ENCODE assay signal across 13 mouse cellular contexts in the genomic region with DNA sequence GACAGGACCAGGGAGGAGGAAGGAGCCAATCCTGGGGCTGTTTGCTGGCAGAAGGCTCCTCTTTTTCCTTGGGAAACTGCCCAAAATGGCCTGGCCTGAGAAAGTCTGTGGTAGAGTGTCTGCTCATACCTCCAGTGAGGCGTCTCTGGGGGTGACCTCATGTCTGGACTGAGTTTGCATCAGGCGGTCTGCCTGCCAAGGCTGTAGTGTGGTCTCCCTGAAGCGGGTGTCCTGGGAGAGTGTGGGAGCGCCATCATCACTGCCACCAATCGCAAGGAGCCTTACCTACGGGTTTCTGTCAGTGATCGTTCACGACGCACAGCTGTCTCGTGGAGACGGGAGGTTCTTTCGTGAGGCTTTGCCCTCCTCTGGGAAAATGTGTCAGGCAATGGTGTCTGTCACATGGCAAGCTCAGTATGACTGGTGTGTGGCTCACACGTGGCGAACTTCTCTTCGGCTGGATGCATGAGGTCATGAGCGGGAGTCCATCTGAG. TPM values are rescaled to one million over a fixed set of nuclear protein-coding genes. Genes with fewer than 3 reads are reported as not detected.
A peak's percentile ranks its signal among the peaks of the same experiment; 100 is the strongest.
DNase-seq lines count a peak whose midpoint lies in the region; ATAC-seq and TF ChIP-seq lines count a peak whose summit lies in the region.
"Had no signal": no experiment of that assay in that cellular context is flagged by ENCODE, and none has a peak within 500 bp of the region (broad histone marks: within the 10 kb centered on the region; RNA-seq: fewer than 3 reads in every experiment).

No protein-coding gene starts in this region.

- H3K27me3 ChIP-seq in small intestine, adult 2 months (ENCODE audit: control insufficient read depth, insufficient read depth, low read length), result peaks cover 25% of the 10 kb centered on the region
- no peaks in the 10 kb centered on the region; the same call in 1 of the 2 replicates for H3K27me3 ChIP-seq in hindbrain, embryonic 16.5 days (replicated peaks; ENCODE audit: control insufficient read depth, insufficient read depth, low read length)

- DNase-seq in urinary bladder, postnatal 25 days (ENCODE audit: low spot score), result peak; percentile 25
- no peak for DNase-seq in urinary bladder, postnatal 10 days (ENCODE audit: low spot score)
- DNase-seq in gastrocnemius, adult 2 months, result peak; percentile 74
- peak; percentile 65 to 66 for DNase-seq in heart, postnatal 14 days
- DNase-seq in left cerebral cortex, adult 2 months (ENCODE audit: extremely low spot score in 1 of 2, low spot score in 2 of 2), result no peak
- no peak for DNase-seq in layer of hippocampus, postnatal 36 days
- DNase-seq: kidney, adult 2 months; right cerebral cortex, adult 18-20 months had no signal

- TF ChIP-seq POLR2A in small intestine, adult 2 months (IDR thresholded peaks at IDR 0.05; ENCODE audit: low read depth, low read length), result no peak

- no peak overlapping the region for H3K4me2 ChIP-seq in hindbrain, embryonic 16.5 days (ENCODE audit: low read length)
- H3K4me2 ChIP-seq: neural tube, embryonic 12.5 days had no signal

- H3K9ac ChIP-seq in hindbrain, embryonic 16.5 days (ENCODE audit: low read depth, low read length), result no peak overlapping the region
- H3K9ac ChIP-seq: neural tube, embryonic 12.5 days had no signal

- peak overlapping the region; percentile 75 for H3K27ac ChIP-seq in gastrocnemius, adult 2 months
- 0 out of 2 replicates have a peak overlapping the region, but pooled peaks have one; percentile 30 for H3K27ac ChIP-seq in small intestine, adult 2 months (ENCODE audit: insufficient read depth, low read depth, low read length)
- no peak overlapping the region for H3K27ac ChIP-seq in left cerebral cortex, adult 2 months
- no peak overlapping the region for H3K27ac ChIP-seq in hindbrain, embryonic 16.5 days (ENCODE audit: low read depth, low read length)
- H3K27ac ChIP-seq: neural tube, embryonic 12.5 days had no signal

- no peak for ATAC-seq in hindbrain, embryonic 16.5 days

- H3K4me1 ChIP-seq in small intestine, adult 2 months (ENCODE audit: control insufficient read depth, insufficient read depth, insufficient read length, low read length), result peaks cover 6% of the 10 kb centered on the region
- peaks cover 10% of the 10 kb centered on the region for H3K4me1 ChIP-seq in hindbrain, embryonic 16.5 days (ENCODE audit: control insufficient read depth, insufficient read depth, low read depth, low read length)

- no peak overlapping the region for H3K4me3 ChIP-seq in gastrocnemius, adult 2 months
- no peak overlapping the region for H3K4me3 ChIP-seq in small intestine, adult 2 months (ENCODE audit: low read depth, low read length)
- H3K4me3 ChIP-seq in left cerebral cortex, adult 2 months, result no peak overlapping the region
- H3K4me3 ChIP-seq in hindbrain, embryonic 16.5 days (ENCODE audit: low read length), result no peak overlapping the region
- H3K4me3 ChIP-seq: neural tube, embryonic 12.5 days had no signal

- WGBS in small intestine, adult 2 months, result 79% methylated on average over 16 of the region's 16 CpGs
- WGBS in hindbrain, embryonic 16.5 days, result 72% methylated on average over 16 of the region's 16 CpGs

- H3K9me3 ChIP-seq in hindbrain, embryonic 16.5 days (ENCODE audit: control insufficient read depth, low read length), result no peaks in the 10 kb centered on the region
- H3K9me3 ChIP-seq: neural tube, embryonic 12.5 days had no signal

- no peaks in the 10 kb centered on the region for H3K36me3 ChIP-seq in small intestine, adult 2 months (ENCODE audit: control insufficient read depth, insufficient read depth, low read length)
- H3K36me3 ChIP-seq in hindbrain, embryonic 16.5 days (ENCODE audit: control insufficient read depth, insufficient read depth, low read length), result no peaks in the 10 kb centered on the region
- H3K36me3 ChIP-seq: G1E; neural tube, embryonic 12.5 days had no signal

- TF ChIP-seq CTCF in gastrocnemius, adult 2 months (IDR thresholded peaks at IDR 0.05), result no peak
- TF ChIP-seq CTCF in small intestine, adult 2 months (IDR thresholded peaks at IDR 0.05; ENCODE audit: extremely low read depth, insufficient read length, insufficient replicate concordance, low read depth, low read length), result no peak
- TF ChIP-seq CTCF in left cerebral cortex, adult 2 months (IDR thresholded peaks at IDR 0.05), result no peak

- intact Hi-C loops in gastrocnemius, adult 2 months (cut with DNase I), result no loop called here
- intact Hi-C loops in heart, postnatal 14 days (cut with DNase I), result no loop called here
- intact Hi-C loops in left cerebral cortex, adult 2 months (cut with DNase I), result no loop called here

RNA-seq across cellular contexts. Expression of a gene that starts 2.3 kb away (rescaled TPM):
- total RNA-seq in gastrocnemius, adult 2 months (2021), result 1 to 10 TPM in 1 of 2 experiments, under 1 TPM in 1; 0.66 to 1.1 TPM
- total RNA-seq in heart, postnatal 14 days (2021), result 1 to 10 TPM; 1.7 TPM
- polyA plus RNA-seq in small intestine, adult 2 months (2012; rRNA removed), result 0.76 and 1.1 TPM in 2 replicates
- total RNA-seq in left cerebral cortex, adult 2 months (2021), result 1 to 10 TPM; 7.1 to 7.4 TPM
- 1 to 10 TPM; 4.5 to 5.7 TPM for total RNA-seq in layer of hippocampus, postnatal 36 days (2021)
- polyA plus RNA-seq in hindbrain, embryonic 16.5 days (2015; fragmentation: Nextera tagmentation; extraction: Ambion mirVana), result 2.6 and 2.9 TPM in 2 replicates
- total RNA-seq: granulocyte monocyte progenitor cell, adult 5-6 weeks had no signal
- polyA plus RNA-seq: G1E had no signal

RNA-seq across cellular contexts. Expression of a gene that starts 25.8 kb away (rescaled TPM):
- total RNA-seq in gastrocnemius, adult 2 months (2021), result under 1 TPM; 0.10 to 0.25 TPM
- total RNA-seq in heart, postnatal 14 days (2021), result 1 to 10 TPM in 1 of 2 experiments, under 1 TPM in 1; 0.54 to 1.7 TPM
- 0.51 and 1.2 TPM in 2 replicates for polyA plus RNA-seq in small intestine, adult 2 months (2012; rRNA removed)
- total RNA-seq in left cerebral cortex, adult 2 months (2021), result 100 to 1,000 TPM; 270 to 290 TPM
- 100 to 1,000 TPM; 168 to 174 TPM for total RNA-seq in layer of hippocampus, postnatal 36 days (2021)
- 38.3 and 40.1 TPM in 2 replicates for polyA plus RNA-seq in hindbrain, embryonic 16.5 days (2015; fragmentation: Nextera tagmentation; extraction: Ambion mirVana)
- total RNA-seq: granulocyte monocyte progenitor cell, adult 5-6 weeks had no signal
- polyA plus RNA-seq: G1E had no signal

RNA-seq across cellular contexts. Expression of a gene that starts 33.2 kb away (rescaled TPM):
- 10 to 100 TPM; 30.1 to 33.4 TPM for total RNA-seq in gastrocnemius, adult 2 months (2021)
- 10 to 100 TPM; 33.2 to 35.2 TPM for total RNA-seq in heart, postnatal 14 days (2021)
- polyA plus RNA-seq in small intestine, adult 2 months (2012; rRNA removed), result 58.8 and 100 TPM in 2 replicates
- 10 to 100 TPM; 73.7 to 79.3 TPM for total RNA-seq in left cerebral cortex, adult 2 months (2021)
- total RNA-seq in layer of hippocampus, postnatal 36 days (2021), result 10 to 100 TPM; 68.1 to 70.0 TPM
- polyA plus RNA-seq in hindbrain, embryonic 16.5 days (2015; fragmentation: Nextera tagmentation; extraction: Ambion mirVana), result 7.5 and 10.2 TPM in 2 replicates
- polyA plus RNA-seq: G1E had no signal

Comparison
In these comparisons a context has a peak if more than half of its experiments do, and no peak if none do; other contexts are left out.
1. DNase-seq: peak in urinary bladder, postnatal 25 days (single experiment), gastrocnemius, adult 2 months (single experiment) and heart, postnatal 14 days (2 of 2); none in urinary bladder, postnatal 10 days (single experiment), left cerebral cortex, adult 2 months (0 of 2) and layer of hippocampus, postnatal 36 days (0 of 2).
2. H3K27ac ChIP-seq: peak in gastrocnemius, adult 2 months (single experiment) and small intestine, adult 2 months (single experiment); none in left cerebral cortex, adult 2 months (single experiment) and hindbrain, embryonic 16.5 days (single experiment).
3. RNA of a gene that starts 25.8 kb away (total RNA-seq): 270 to 290 TPM in left cerebral cortex, adult 2 months and 168 to 174 TPM in layer of hippocampus, postnatal 36 days; 0.54 to 1.7 TPM in heart, postnatal 14 days and 0.10 to 0.25 TPM in gastrocnemius, adult 2 months; every median in the first group is over 10 times any median in the second.